Mouse (Mus musculus) CH12.LX (cell line): Measurements from ENCODE around the gene Gm3460. TPM values are rescaled to one million over a fixed set of nuclear protein-coding genes. Genes with fewer than 3 reads are reported as not detected.
"Not testable (repeated sequence)": the region's sequence is repeated elsewhere in the genome, so short reads cannot be mapped to it uniquely, and the experiment has no call there.

Source experiments
- DNase-seq: peaks from one replicate; pipeline ENCODE4 v3.0.0-alpha.2; 2013; ENCODE audit errors: extremely low read depth
- H3K27ac ChIP-seq: 2 replicates; pipeline ENCODE4 v1.5.1; 2012; ENCODE audit warnings: low read depth, mild to moderate bottlenecking, control low read depth, moderate library complexity; ENCODE audit not compliant: insufficient read depth
- H3K27me3 ChIP-seq: replicated peaks from 2 replicates; pipeline ENCODE3; 2012; ENCODE audit warnings: inconsistent platforms
- H3K36me3 ChIP-seq, 2 experiments: replicated peaks in 1 of 2; 2 replicates each; pipeline versions ENCODE3 to v1.6.1; 2012; ENCODE audit warnings: inconsistent platforms in 1 of 2, low read length in 1 of 2, mild to moderate bottlenecking in 1 of 2, mixed read lengths in 1 of 2, moderate library complexity in 1 of 2; ENCODE audit not compliant: control insufficient read depth in 1 of 2, insufficient read depth in 1 of 2
- H3K4me1 ChIP-seq, 2 experiments: 2 replicates each; pipeline ENCODE4 v1.6.1; 2012; ENCODE audit warnings: inconsistent platforms in 1 of 2, moderate library complexity in 1 of 2; ENCODE audit not compliant: insufficient read depth in 2 of 2, control insufficient read depth in 1 of 2
- H3K4me2 ChIP-seq: 2 replicates; pipeline ENCODE4 v1.6.1; 2012; ENCODE audit warnings: low read depth, mild to moderate bottlenecking, control low read depth; ENCODE audit not compliant: poor library complexity, insufficient read depth, severe bottlenecking
- H3K4me3 ChIP-seq, 3 experiments: fragments of 150-350 bp in 1 of 3; sonication (generic) in 1 of 3; replicated peaks in 1 of 3; 2 replicates each; pipeline versions ENCODE3 to v1.5.1; 2011 to 2012; ENCODE audit warnings: low read depth in 2 of 3, low read length in 2 of 3, mild to moderate bottlenecking in 2 of 3, moderate library complexity in 2 of 3, control low read depth in 1 of 3, improper control_type of control experiment in 1 of 3, inconsistent platforms in 1 of 3, mixed read lengths in 1 of 3; ENCODE audit not compliant: poor library complexity in 1 of 3
- H3K79me2 ChIP-seq: replicated peaks from 2 replicates; pipeline ENCODE4 v1.6.1; 2012; ENCODE audit warnings: mild to moderate bottlenecking, moderate library complexity; ENCODE audit not compliant: control insufficient read depth, poor library complexity, insufficient read depth, severe bottlenecking; ENCODE audit errors: extremely low read depth
- H3K9ac ChIP-seq: 2 replicates; pipeline ENCODE4 v1.6.1; 2012; ENCODE audit warnings: low read depth, mild to moderate bottlenecking, control low read depth, moderate library complexity; ENCODE audit not compliant: insufficient read depth
- H3K9me3 ChIP-seq: replicated peaks from 2 replicates; pipeline ENCODE3; 2012; ENCODE audit warnings: low read length, inconsistent platforms, mixed read lengths
- dilution Hi-C: fragments of 300-500 bp; cut with MboI; formaldehyde crosslinking; loops from 2 replicates; pipeline ENCODE4 v1.14.3; 2020; ENCODE audit warnings: low sequenced_read_pairs; ENCODE audit not compliant: extremely low pct_unique_long_range_greater_than_20kb, extremely low pct_ligation_motif_present
- in situ Hi-C: fragments of 300-500 bp; cut with MboI; formaldehyde crosslinking; loops from 3 replicates; pipeline ENCODE4 v1.14.3; 2019; ENCODE audit warnings: low sequenced_read_pairs, low pct_ligation_motif_present, low pct_unique_long_range_greater_than_20kb, mixed read lengths
- polyA plus RNA-seq: library from polyadenylated mRNA; unstranded; fragments of >175 nt; gene quantifications from 2 replicates; pipeline ENCODE4 v1.2.1, GENCODE M21; 2012; ENCODE audit warnings: low read depth; ENCODE audit not compliant: insufficient read length
- total RNA-seq, 2 experiments: library from RNA; depleted of rRNA; stranded (reverse); fragments of 300-350 nt in 1 of 2; fragments of >200 nt in 1 of 2; gene quantifications; 2 replicates each; pipeline ENCODE4 v1.2.3; 2012 to 2014

Gm3460 gene
- total RNA-seq (2012; rRNA removed) (not detected in 2 replicates), total RNA-seq (2014; rRNA removed) (not detected in 2 replicates), polyA plus RNA-seq (not detected in 2 replicates)

GRCm38 (mm10) chr14:6622318-6622717 lies at the start of gene Gm3460:
Gm3460 (minus strand) TSS chr14:6622418.
- H3K9ac ChIP-seq, H3K27ac ChIP-seq, H3K4me2 ChIP-seq, H3K79me2 ChIP-seq, H3K27me3 ChIP-seq, H3K9me3 ChIP-seq, H3K4me1 ChIP-seq, H3K36me3 ChIP-seq, H3K4me3 ChIP-seq, DNase-seq, dilution Hi-C loops, in situ Hi-C loops: not testable (repeated sequence)

DNA sequence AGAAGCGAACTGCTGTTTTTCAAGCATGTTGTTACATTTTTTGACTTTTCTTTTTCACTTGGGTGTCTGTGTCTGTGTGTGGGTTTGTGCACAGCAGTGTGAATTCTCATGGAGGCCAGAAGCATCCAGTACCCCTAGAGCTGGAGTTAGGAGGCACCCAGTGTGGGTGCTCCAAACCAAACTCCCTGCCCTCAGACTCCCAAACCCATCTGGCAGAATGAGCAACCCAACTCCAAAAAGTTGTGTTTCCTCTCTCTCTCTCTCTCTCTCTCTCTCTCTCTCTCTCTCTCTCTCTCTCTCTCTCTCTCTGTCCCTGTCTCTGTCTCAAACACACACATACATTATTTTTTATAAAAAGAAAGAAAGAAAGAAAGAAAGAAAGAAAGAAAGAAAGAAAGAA lies 15.8 kb downstream of the Gm3460 start:
- in situ Hi-C loops, H3K4me2 ChIP-seq, H3K79me2 ChIP-seq, H3K4me1 ChIP-seq, H3K4me3 ChIP-seq, H3K27ac ChIP-seq, H3K36me3 ChIP-seq, dilution Hi-C loops, H3K9ac ChIP-seq, H3K27me3 ChIP-seq, DNase-seq, H3K9me3 ChIP-seq: not testable (repeated sequence)

DNA sequence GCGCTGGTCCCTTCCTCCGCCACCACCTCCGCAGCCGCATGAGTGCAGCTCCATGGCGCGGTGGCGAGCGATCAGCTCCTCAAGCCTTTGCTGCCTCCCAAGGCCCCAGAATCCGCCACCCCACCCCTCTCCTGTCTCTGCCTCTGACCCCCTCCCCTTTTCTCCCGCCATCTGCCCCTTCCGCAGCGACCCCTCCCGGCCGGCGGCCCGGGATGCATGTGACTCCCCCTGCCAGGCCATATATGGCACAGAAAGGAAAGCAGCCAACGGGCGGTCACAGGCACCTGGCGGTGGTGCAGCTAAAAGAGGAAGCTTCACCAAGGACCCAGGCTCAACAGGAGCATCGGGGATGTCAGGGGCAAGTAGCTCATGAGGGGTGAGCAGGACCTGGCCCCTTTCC lies 17.2 kb downstream of the Gm3460 start:
- DNase-seq, dilution Hi-C loops, H3K9me3 ChIP-seq, in situ Hi-C loops, H3K79me2 ChIP-seq, H3K4me2 ChIP-seq, H3K4me3 ChIP-seq, H3K36me3 ChIP-seq, H3K27ac ChIP-seq, H3K9ac ChIP-seq, H3K27me3 ChIP-seq, H3K4me1 ChIP-seq: not testable (repeated sequence)

DNA sequence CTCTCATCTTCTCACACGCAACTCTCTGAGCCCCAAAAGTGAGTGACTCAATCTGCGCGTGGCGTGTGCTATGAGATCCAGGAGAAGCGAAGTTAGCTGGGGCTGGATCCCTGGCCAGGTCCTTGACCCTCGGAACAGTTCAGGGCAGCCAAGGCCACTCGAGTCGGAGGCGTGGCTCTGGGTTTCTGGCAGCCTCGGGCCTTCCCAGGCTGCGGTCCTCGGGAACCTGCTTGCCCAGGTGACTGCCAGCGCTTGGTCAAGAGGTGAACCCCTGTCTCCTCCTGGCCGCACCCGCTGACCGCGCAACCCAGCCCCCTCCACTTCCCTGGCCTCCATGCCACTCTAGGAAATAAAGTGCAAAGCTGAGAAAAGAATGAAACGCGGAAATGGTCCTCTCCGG lies 17.7 kb downstream of the Gm3460 start:
- H3K36me3 ChIP-seq, H3K27ac ChIP-seq, in situ Hi-C loops, dilution Hi-C loops, H3K4me1 ChIP-seq, H3K9me3 ChIP-seq, H3K9ac ChIP-seq, H3K79me2 ChIP-seq, H3K4me2 ChIP-seq, H3K27me3 ChIP-seq, H3K4me3 ChIP-seq, DNase-seq: not testable (repeated sequence)

GRCm38 (mm10) chr14:6590513-6590912 lies 31.7 kb downstream of the Gm3460 start, which contains the start of gene Gm3629:
Gm3629 (minus strand) TSS chr14:6590613.
- dilution Hi-C loops, in situ Hi-C loops, DNase-seq, H3K27ac ChIP-seq, H3K27me3 ChIP-seq, H3K4me2 ChIP-seq, H3K36me3 ChIP-seq, H3K79me2 ChIP-seq, H3K9me3 ChIP-seq, H3K9ac ChIP-seq, H3K4me1 ChIP-seq, H3K4me3 ChIP-seq: not testable (repeated sequence)

Other genes starting within 250 kb of the Gm3460 start
- gene Gm16440, start 232.1 kb downstream of the Gm3460 start, total RNA-seq (2012; rRNA removed) = not detected in 2 replicates
- not detected in 2 replicates for gene Gm16440, start 232.1 kb downstream of the Gm3460 start, total RNA-seq (2014; rRNA removed)
- gene Gm16440, start 232.1 kb downstream of the Gm3460 start, polyA plus RNA-seq = not detected in 2 replicates
- not detected in 2 replicates for gene Gm3591, start 209.9 kb downstream of the Gm3460 start, total RNA-seq (2012; rRNA removed)
- gene Gm3591, start 209.9 kb downstream of the Gm3460 start, total RNA-seq (2014; rRNA removed) = not detected in 2 replicates
- gene Gm3591, start 209.9 kb downstream of the Gm3460 start, polyA plus RNA-seq = not detected in 2 replicates
- gene Gm3594, start 177.8 kb downstream of the Gm3460 start, total RNA-seq (2012; rRNA removed) = not detected in 2 replicates
- not detected in 2 replicates for gene Gm3594, start 177.8 kb downstream of the Gm3460 start, total RNA-seq (2014; rRNA removed)
- not detected in 2 replicates for gene Gm3594, start 177.8 kb downstream of the Gm3460 start, polyA plus RNA-seq
- not detected in 2 replicates for gene Gm8356, start 85.1 kb downstream of the Gm3460 start, total RNA-seq (2012; rRNA removed)
- not detected in 2 replicates for gene Gm8356, start 85.1 kb downstream of the Gm3460 start, total RNA-seq (2014; rRNA removed)
- not detected in 2 replicates for gene Gm8356, start 85.1 kb downstream of the Gm3460 start, polyA plus RNA-seq
- gene Gm3629, start 31.8 kb downstream of the Gm3460 start, total RNA-seq (2012; rRNA removed) = not detected in 2 replicates
- gene Gm3629, start 31.8 kb downstream of the Gm3460 start, total RNA-seq (2014; rRNA removed) = not detected in 2 replicates
- gene Gm3629, start 31.8 kb downstream of the Gm3460 start, polyA plus RNA-seq = not detected in 2 replicates
- not detected in 2 replicates for gene Gm10251, start 61.8 kb upstream of the Gm3460 start, total RNA-seq (2012; rRNA removed)
- not detected in 2 replicates for gene Gm10251, start 61.8 kb upstream of the Gm3460 start, total RNA-seq (2014; rRNA removed)
- gene Gm10251, start 61.8 kb upstream of the Gm3460 start, polyA plus RNA-seq = not detected in 2 replicates
- gene Gm8050, start 97.8 kb upstream of the Gm3460 start, total RNA-seq (2012; rRNA removed) = not detected in 2 replicates
- gene Gm8050, start 97.8 kb upstream of the Gm3460 start, total RNA-seq (2014; rRNA removed) = not detected in 2 replicates
- gene Gm8050, start 97.8 kb upstream of the Gm3460 start, polyA plus RNA-seq = not detected in 2 replicates
- 0.42 and 0.46 TPM in 2 replicates for gene Gm3636, start 119.9 kb upstream of the Gm3460 start, total RNA-seq (2012; rRNA removed)
- 1.8 and 2.2 TPM in 2 replicates for gene Gm3636, start 119.9 kb upstream of the Gm3460 start, total RNA-seq (2014; rRNA removed)
- gene Gm3636, start 119.9 kb upstream of the Gm3460 start, polyA plus RNA-seq = 0.79 and 1.0 TPM in 2 replicates
- not detected in 2 replicates for gene Gm8362, start 152.0 kb upstream of the Gm3460 start, total RNA-seq (2012; rRNA removed)
- gene Gm8362, start 152.0 kb upstream of the Gm3460 start, total RNA-seq (2014; rRNA removed) = not detected in 2 replicates
- not detected in 2 replicates for gene Gm8362, start 152.0 kb upstream of the Gm3460 start, polyA plus RNA-seq
- not detected in 2 replicates for gene Gm3642, start 217.9 kb upstream of the Gm3460 start, total RNA-seq (2012; rRNA removed)
- gene Gm3642, start 217.9 kb upstream of the Gm3460 start, total RNA-seq (2014; rRNA removed) = not detected in 2 replicates
- not detected in 2 replicates for gene Gm3642, start 217.9 kb upstream of the Gm3460 start, polyA plus RNA-seq